Mouse (Mus musculus): Measurements from ENCODE around the gene Sox30.

Gene Sox30

GRCm38 (mm10) chr11:45979946-45980892 lies at the start of gene Sox30:
Sox30 (plus strand) TSS chr11:45980310.
- no peak for DNase-seq (ENCODE audit: low spot score)

DNA sequence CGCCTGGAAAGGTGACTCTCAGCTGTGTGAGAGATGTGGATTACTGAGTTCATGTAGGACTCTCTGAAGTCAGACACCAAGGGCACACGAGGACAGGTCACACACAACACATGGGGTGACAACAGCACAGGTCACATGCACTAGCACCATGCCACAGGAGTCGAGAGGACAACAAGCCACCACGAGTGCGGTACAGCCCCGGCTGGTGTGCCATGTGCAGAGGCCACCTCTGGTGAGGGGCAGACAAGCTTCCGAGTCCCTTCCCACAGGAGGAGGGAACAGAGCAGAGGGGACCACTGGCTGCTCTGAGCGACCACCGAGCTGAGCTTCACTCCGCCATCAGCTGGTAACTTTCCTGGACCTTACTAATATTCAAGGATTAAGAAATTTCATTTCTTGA lies 47.3 kb upstream of the Sox30 start:
- DNase-seq (ENCODE audit: low spot score), result no peak

DNA sequence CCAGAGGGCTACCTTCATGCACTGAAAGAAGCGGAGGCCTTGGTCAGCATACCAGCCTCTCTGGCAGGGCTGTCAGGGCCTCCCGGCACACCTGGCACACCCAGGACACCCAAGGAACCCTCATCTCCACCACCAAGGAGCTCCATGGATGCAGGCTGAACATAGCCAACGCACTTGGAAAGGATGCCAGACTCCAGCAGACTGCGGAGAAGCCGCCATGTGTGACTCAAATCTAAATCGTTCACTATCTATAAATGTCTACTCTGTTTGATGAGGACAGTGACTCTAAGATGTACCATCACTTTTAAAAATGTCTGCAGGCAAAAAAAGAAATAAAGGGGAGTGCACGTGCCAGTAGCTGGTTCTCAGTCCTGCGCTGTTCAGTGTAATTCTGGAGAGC lies 42.6 kb upstream of the Sox30 start:
- no peak for DNase-seq (ENCODE audit: low spot score)

DNA sequence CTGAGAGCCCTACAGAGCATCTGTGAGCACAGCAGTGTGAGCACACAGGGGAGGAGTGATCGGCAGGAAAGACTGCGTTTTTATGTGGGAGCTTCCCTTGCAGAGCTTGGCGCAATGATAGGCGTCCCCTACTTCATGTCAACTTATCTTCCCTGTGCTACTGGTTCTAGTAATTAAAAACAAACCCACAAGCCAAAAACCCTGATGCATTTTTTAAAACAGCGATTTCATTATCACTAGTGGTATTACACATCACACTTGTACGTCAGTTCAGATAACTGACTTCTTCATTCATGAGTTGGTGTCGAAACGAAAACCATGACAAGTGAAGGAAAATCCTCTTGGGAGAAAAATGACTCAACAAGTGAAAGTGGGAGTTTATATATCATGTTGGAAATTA lies 41.2 kb upstream of the Sox30 start:
- peak; percentile 30 for DNase-seq (ENCODE audit: low spot score)

DNA sequence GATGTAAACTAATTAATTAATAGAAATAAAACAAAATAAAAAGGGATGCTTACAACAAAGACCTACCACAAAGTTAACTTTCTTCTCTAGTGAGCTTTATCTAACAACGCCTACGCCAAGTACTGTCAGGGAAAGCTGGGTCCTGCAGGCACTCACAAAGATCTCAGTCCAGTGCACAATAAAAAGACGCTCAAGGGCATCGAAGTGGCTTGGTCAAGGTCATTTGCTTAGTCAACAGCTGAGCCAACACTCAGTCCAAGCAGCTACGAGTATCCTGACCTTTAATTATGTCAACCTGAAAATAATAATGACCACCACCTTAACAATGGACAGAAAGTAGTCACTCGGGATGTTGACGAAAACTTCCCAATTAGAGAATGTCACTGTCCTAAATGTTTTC lies 37.8 kb upstream of the Sox30 start:
- no peak for DNase-seq (ENCODE audit: low spot score)

DNA sequence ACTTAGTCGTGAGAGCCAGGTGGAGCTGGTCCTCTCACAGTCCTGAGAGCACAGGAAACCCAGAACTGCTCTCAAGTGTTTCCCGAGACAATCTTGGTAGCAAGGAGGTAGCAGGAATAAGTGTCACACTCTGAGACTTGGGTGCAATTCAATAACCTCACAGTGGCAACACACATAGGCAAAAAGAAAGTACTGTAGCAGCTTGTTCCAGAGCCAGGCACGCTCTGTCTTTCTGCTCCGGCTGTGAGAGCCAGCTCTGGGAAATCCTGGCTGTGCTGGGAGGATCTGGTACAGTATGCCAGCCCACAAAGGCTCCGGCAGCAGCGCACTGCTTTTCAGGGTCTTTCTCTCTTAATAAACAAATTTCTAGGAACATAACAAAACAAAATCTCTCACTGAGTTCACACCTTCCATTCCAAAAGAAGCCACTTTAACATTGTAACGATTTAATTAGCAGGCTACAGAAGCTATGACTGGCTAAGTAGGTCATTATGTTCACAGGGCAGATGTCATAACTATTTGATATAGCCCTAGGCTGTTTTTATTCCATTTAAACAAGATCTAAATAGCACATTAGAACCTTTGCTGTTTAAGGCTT lies 36.9 kb upstream of the Sox30 start:
- DNase-seq (ENCODE audit: low spot score), result peak; percentile 55

GRCm38 (mm10) chr11:45943891-45944642 lies 36.0 kb upstream of the Sox30 start:
- no peak for DNase-seq (ENCODE audit: low spot score)

DNA sequence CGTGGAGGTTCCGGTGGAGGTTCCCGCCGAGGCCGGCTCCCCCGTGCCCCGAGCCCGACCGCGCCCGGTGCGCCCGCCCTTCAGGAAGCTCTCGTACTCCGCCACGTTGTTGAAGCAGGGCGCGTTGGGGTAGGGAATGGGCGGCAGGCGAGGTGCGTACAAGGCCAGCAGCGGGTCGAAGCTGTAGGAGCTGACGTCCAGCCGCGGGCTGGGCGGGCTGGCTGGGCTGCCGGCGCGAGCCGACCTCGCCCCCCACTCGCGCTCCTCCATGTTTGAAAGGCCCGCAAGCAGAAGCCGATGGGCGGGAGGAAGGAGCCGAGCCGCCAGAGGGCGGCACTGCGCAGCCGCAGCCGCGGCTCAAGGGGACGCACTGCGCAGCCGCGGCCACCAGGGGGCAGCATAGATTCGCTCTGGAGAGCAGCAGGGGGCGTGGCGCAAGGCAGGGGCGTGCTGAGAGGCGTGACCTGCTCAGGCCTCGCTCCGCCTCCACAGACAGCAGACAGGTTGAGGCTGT lies 35.4 kb upstream of the Sox30 start, which contains the start of gene Lsm11:
Gene Lsm11 (minus strand): TSS at position 293 of the 514 bp plus-strand sequence.
- DNase-seq (ENCODE audit: low spot score), result peak; percentile 96

- DNase-seq (ENCODE audit: low spot score), result no peak
These were observed 33.3 kb upstream of the Sox30 start for GRCm38 (mm10) chr11:45946796-45947195.

DNA sequence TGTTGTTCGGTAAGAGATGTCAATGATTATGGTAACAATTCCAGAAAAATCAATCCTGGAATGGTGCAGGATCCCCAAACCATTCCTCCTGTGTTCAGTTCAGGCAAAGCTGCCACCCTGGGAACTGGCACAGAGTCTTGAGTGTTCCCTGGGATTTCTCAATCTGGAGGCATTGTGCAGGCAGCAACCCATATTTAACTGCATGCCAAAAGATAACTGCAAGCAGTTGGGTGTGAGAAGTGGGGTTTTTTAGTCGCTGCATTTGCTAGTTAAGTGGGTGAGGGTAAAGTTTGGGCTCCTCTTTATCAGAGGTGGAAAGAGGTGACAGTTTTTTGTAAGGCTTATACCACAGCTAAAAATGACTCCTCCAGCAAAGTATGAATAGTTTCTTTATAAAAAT lies 32.6 kb upstream of the Sox30 start:
- peak; percentile 72 for DNase-seq (ENCODE audit: low spot score)

DNA sequence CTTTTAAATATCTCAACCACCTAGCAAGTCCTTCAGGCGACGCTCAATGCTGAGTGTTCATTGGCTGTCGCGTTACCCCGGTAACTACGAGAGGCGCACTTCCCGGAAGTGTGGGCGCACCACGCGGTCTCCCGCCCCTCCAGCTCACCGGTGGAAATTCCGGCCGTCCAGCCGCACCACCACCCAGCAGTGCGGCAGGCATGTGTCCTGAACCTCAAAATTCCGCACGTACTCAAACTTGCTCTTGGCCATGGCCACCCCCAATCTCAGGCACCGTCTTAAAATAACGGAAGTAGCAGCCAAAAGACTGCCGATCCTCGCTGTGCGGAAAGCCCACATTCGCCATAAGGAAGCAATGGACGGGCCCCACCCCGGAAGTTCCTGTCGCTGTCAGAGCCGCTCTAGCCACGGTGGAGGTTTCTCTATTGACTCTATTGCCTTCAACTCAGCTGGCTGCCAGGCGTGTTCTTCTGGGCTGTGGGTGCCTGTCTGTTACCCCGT lies 24.9 kb upstream of the Sox30 start, which contains the start of gene Thg1l:
Gene Thg1l (minus strand): TSS at position 368 of the 501 bp plus-strand sequence.
- DNase-seq (ENCODE audit: low spot score), result peak; percentile 95

- DNase-seq (ENCODE audit: low spot score), result peak; percentile 51
These were observed 20.5 kb upstream of the Sox30 start for GRCm38 (mm10) chr11:45959598-45959997.

- no peak for DNase-seq (ENCODE audit: low spot score)
These were observed 20.1 kb upstream of the Sox30 start for GRCm38 (mm10) chr11:45960003-45960402.

- DNase-seq (ENCODE audit: low spot score), result peak; percentile 20
These were observed 13.2 kb upstream of the Sox30 start for GRCm38 (mm10) chr11:45966896-45967295.

DNA sequence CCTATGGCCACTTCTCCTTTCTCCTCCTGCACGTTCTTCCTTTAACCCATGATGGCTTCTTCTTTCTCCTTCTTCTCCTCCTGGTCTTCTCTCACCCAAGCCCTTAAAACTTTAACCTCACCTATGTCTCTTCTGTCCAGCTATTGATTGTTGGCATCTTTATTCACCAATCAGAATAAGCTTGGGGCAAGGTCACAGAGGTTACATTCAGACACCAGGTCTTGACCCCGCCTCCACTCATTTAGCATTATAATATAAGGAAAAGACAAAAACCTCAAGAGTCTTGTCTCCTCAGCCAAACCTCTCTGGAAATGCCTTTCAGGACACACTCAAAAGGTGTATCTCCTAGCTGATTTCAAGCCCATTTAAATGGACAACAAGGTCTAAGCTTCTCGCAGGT lies 11.6 kb upstream of the Sox30 start:
- no peak for DNase-seq (ENCODE audit: low spot score)

GRCm38 (mm10) chr11:45973635-45974034 lies 6.5 kb upstream of the Sox30 start:
- DNase-seq (ENCODE audit: low spot score), result no peak

- no peak for DNase-seq (ENCODE audit: low spot score)
These were observed 5.6 kb upstream of the Sox30 start for GRCm38 (mm10) chr11:45974466-45974865.

- DNase-seq (ENCODE audit: low spot score), result no peak
These were observed 4.0 kb upstream of the Sox30 start for GRCm38 (mm10) chr11:45976061-45976460.

- DNase-seq (ENCODE audit: low spot score), result no peak
These were observed 763 bp downstream of the Sox30 start for GRCm38 (mm10) chr11:45980893-45981253.

DNA sequence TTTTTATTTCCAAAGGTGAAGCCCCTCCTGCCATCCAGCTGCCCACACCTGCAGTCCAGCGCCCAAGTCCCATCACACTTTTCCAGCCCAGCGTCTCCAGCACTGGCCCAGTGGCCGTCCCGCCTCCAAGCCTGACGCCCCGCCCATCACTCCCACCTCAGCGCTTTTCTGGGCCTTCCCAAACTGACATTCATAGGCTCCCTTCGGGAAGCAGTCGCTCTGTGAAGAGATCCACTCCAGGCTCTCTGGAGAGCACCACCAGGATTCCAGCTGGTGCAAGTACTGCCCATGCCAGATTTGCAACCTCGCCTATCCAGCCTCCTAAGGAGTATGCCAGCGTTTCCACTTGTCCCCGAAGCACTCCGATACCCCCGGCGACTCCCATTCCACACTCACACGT lies 11.5 kb downstream of the Sox30 start:
- DNase-seq (ENCODE audit: low spot score), result no peak

- no peak for DNase-seq (ENCODE audit: low spot score)
These were observed 12.0 kb downstream of the Sox30 start for GRCm38 (mm10) chr11:45992087-45992486.

DNA sequence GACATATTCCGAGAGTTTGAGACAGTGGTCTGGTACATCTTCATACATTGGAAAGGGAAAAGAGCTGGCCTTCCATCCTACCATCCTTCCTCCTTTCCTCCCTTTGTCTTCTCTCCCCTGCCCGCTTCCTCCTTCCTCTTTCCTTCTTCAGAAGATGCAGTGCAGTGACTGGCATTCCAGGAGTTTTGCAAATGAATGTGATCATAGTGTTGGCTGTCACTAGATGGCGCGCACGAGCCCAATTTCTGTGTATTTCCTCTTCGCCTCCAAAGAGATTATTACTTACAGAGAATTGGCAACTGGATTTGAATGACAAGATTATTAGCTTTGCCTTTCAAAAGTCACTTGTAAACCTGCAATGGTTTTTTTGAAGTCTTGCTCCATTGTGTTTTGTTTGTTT lies 36.0 kb downstream of the Sox30 start:
- DNase-seq (ENCODE audit: low spot score), result peak; percentile 86
